Mouse (Mus musculus): Measurements from ENCODE around the gene Zfp541. TPM values are rescaled to one million over a fixed set of nuclear protein-coding genes. Genes with fewer than 3 reads are reported as not detected.

The Zfp541 gene
- polyA plus RNA-seq, 1 experiment from 2014 or later, result not detected

GRCm38 (mm10) chr7:16087587-16087986 lies 26.0 kb downstream of the Zfp541 start:
- Histone ChIP-seq H3K4me2 (ENCODE audit: low read depth, low read length) (no peak overlapping the region), H3K9ac (ENCODE audit: low read depth, low read length) (no peak overlapping the region), H3K9me3 (replicated peaks; ENCODE audit: control insufficient read depth, low read length) (no peaks in the 10 kb centered on the region), H3K27me3 (ENCODE audit: control insufficient read depth, insufficient read depth, low read depth, low read length) (no peaks in the 10 kb centered on the region), H3K36me3 (ENCODE audit: control insufficient read depth, insufficient read depth) (no peaks in the 10 kb centered on the region), H3K4me3 (ENCODE audit: low read depth, low read length) (no peak overlapping the region), H3K27ac (ENCODE audit: low read length) (no peak overlapping the region), H3K4me1 (ENCODE audit: control insufficient read depth, low read depth, low read length) (no peaks in the 10 kb centered on the region)
- ATAC-seq (ENCODE audit: low read depth), result no peak
- 60% methylated on average over 2 of the region's 2 CpGs for WGBS (ENCODE audit: insufficient replicate concordance)

GRCm38 (mm10) chr7:16094592-16094991 lies 33.0 kb downstream of the Zfp541 start:
- H3K27ac ChIP-seq (ENCODE audit: low read length), result no peak overlapping the region
- WGBS (ENCODE audit: insufficient replicate concordance), result 46% methylated on average over 3 of the region's 3 CpGs
- H3K27me3 ChIP-seq (ENCODE audit: control insufficient read depth, insufficient read depth, low read depth, low read length), result no peaks in the 10 kb centered on the region
- H3K36me3 ChIP-seq (ENCODE audit: control insufficient read depth, insufficient read depth), result no peaks in the 10 kb centered on the region
- no peak overlapping the region for H3K9ac ChIP-seq (ENCODE audit: low read depth, low read length)
- no peak overlapping the region for H3K4me3 ChIP-seq (ENCODE audit: low read depth, low read length)
- no peak for ATAC-seq (ENCODE audit: low read depth)
- no peak overlapping the region for H3K4me2 ChIP-seq (ENCODE audit: low read depth, low read length)
- no peaks in the 10 kb centered on the region for H3K9me3 ChIP-seq (replicated peaks; ENCODE audit: control insufficient read depth, low read length)
- peaks cover 8% of the 10 kb centered on the region for H3K4me1 ChIP-seq (ENCODE audit: control insufficient read depth, low read depth, low read length)

- Histone ChIP-seq H3K36me3 (ENCODE audit: control insufficient read depth, insufficient read depth) (peaks cover 17% of the 10 kb centered on the region), H3K4me1 (ENCODE audit: control insufficient read depth, low read depth, low read length) (peaks cover 26% of the 10 kb centered on the region), H3K4me2 (ENCODE audit: low read depth, low read length) (peak within 1 kb of the TSS; percentile 83), H3K9ac (ENCODE audit: low read depth, low read length) (peak within 1 kb of the TSS; percentile 99), H3K9me3 (replicated peaks; ENCODE audit: control insufficient read depth, low read length) (no peaks in the 10 kb centered on the region), H3K4me3 (ENCODE audit: low read depth, low read length) (peak within 1 kb of the TSS; percentile 99), H3K27me3 (ENCODE audit: control insufficient read depth, insufficient read depth, low read depth, low read length) (no peaks in the 10 kb centered on the region), H3K27ac (ENCODE audit: low read length) (peak within 1 kb of the TSS; percentile 91)
- WGBS (ENCODE audit: insufficient replicate concordance), result under 1% methylated on average over 68 of the region's 68 CpGs
- ATAC-seq (ENCODE audit: low read depth), result peak; percentile 95
Observed at GRCm38 (mm10) chr7:16098021-16099017, 36.7 kb downstream of the Zfp541 start, which contains the start of gene Napa. Napa (plus strand) TSS chr7:16098458.

- WGBS (ENCODE audit: insufficient replicate concordance), result 27% methylated on average over 4 of the region's 4 CpGs
- ATAC-seq (ENCODE audit: low read depth), result peak; percentile 40
Observed at GRCm38 (mm10) chr7:16099901-16100300, 38.3 kb downstream of the Zfp541 start.

GRCm38 (mm10) chr7:16101081-16101480 lies 39.5 kb downstream of the Zfp541 start:
- peak overlapping the region; percentile 67 for H3K9ac ChIP-seq (ENCODE audit: low read depth, low read length)
- peaks cover 26% of the 10 kb centered on the region for H3K4me1 ChIP-seq (ENCODE audit: control insufficient read depth, low read depth, low read length)
- 80% methylated on average over 7 of the region's 7 CpGs for WGBS (ENCODE audit: insufficient replicate concordance)
- H3K4me2 ChIP-seq (ENCODE audit: low read depth, low read length), result peak overlapping the region; percentile 83
- no peaks in the 10 kb centered on the region for H3K27me3 ChIP-seq (ENCODE audit: control insufficient read depth, insufficient read depth, low read depth, low read length)
- peak overlapping the region; percentile 99 for H3K4me3 ChIP-seq (ENCODE audit: low read depth, low read length)
- H3K9me3 ChIP-seq (replicated peaks; ENCODE audit: control insufficient read depth, low read length), result no peaks in the 10 kb centered on the region
- no peak for ATAC-seq (ENCODE audit: low read depth)
- H3K36me3 ChIP-seq (ENCODE audit: control insufficient read depth, insufficient read depth), result peaks cover 26% of the 10 kb centered on the region
- H3K27ac ChIP-seq (ENCODE audit: low read length), result peak overlapping the region; percentile 91; the same call in 1 of the 2 replicates

More at GRCm38 (mm10) chr7:16099901-16100300, 38.3 kb downstream of the Zfp541 start:
- Histone ChIP-seq H3K9ac (ENCODE audit: low read depth, low read length) (peak overlapping the region; percentile 99), H3K4me2 (ENCODE audit: low read depth, low read length) (peak overlapping the region; percentile 83), H3K36me3 (ENCODE audit: control insufficient read depth, insufficient read depth) (peaks cover 22% of the 10 kb centered on the region), H3K27me3 (ENCODE audit: control insufficient read depth, insufficient read depth, low read depth, low read length) (no peaks in the 10 kb centered on the region), H3K27ac (ENCODE audit: low read length) (peak overlapping the region; percentile 91), H3K4me1 (ENCODE audit: control insufficient read depth, low read depth, low read length) (peaks cover 26% of the 10 kb centered on the region), H3K9me3 (replicated peaks; ENCODE audit: control insufficient read depth, low read length) (no peaks in the 10 kb centered on the region), H3K4me3 (ENCODE audit: low read depth, low read length) (peak overlapping the region; percentile 99)

- H3K9me3 ChIP-seq (replicated peaks; ENCODE audit: control insufficient read depth, low read length), result no peaks in the 10 kb centered on the region
- 86% methylated on average over 15 of the region's 15 CpGs for WGBS (ENCODE audit: insufficient replicate concordance)
- H3K4me3 ChIP-seq (ENCODE audit: low read depth, low read length), result no peak overlapping the region
- H3K27ac ChIP-seq (ENCODE audit: low read length), result no peak overlapping the region
- no peak overlapping the region for H3K4me2 ChIP-seq (ENCODE audit: low read depth, low read length)
- no peaks in the 10 kb centered on the region for H3K27me3 ChIP-seq (ENCODE audit: control insufficient read depth, insufficient read depth, low read depth, low read length)
- no peak overlapping the region for H3K9ac ChIP-seq (ENCODE audit: low read depth, low read length)
- peaks cover 26% of the 10 kb centered on the region for H3K36me3 ChIP-seq (ENCODE audit: control insufficient read depth, insufficient read depth)
- peaks cover 26% of the 10 kb centered on the region for H3K4me1 ChIP-seq (ENCODE audit: control insufficient read depth, low read depth, low read length)
- ATAC-seq (ENCODE audit: low read depth), result no peak
Observed at GRCm38 (mm10) chr7:16101726-16102475, 40.3 kb downstream of the Zfp541 start.

GRCm38 (mm10) chr7:16102686-16103226 lies 41.1 kb downstream of the Zfp541 start:
- peaks cover 33% of the 10 kb centered on the region for H3K36me3 ChIP-seq (ENCODE audit: control insufficient read depth, insufficient read depth)
- no peak overlapping the region for H3K4me3 ChIP-seq (ENCODE audit: low read depth, low read length)
- no peak overlapping the region for H3K27ac ChIP-seq (ENCODE audit: low read length)
- H3K9me3 ChIP-seq (replicated peaks; ENCODE audit: control insufficient read depth, low read length), result no peaks in the 10 kb centered on the region
- H3K4me1 ChIP-seq (ENCODE audit: control insufficient read depth, low read depth, low read length), result peaks cover 24% of the 10 kb centered on the region
- H3K4me2 ChIP-seq (ENCODE audit: low read depth, low read length), result no peak overlapping the region
- no peak for ATAC-seq (ENCODE audit: low read depth)
- WGBS (ENCODE audit: insufficient replicate concordance), result 81% methylated on average over 5 of the region's 5 CpGs
- H3K9ac ChIP-seq (ENCODE audit: low read depth, low read length), result no peak overlapping the region
- no peaks in the 10 kb centered on the region for H3K27me3 ChIP-seq (ENCODE audit: control insufficient read depth, insufficient read depth, low read depth, low read length)

GRCm38 (mm10) chr7:16103760-16104159 lies 42.1 kb downstream of the Zfp541 start:
- H3K4me2 ChIP-seq (ENCODE audit: low read depth, low read length), result no peak overlapping the region
- H3K9ac ChIP-seq (ENCODE audit: low read depth, low read length), result no peak overlapping the region
- peaks cover 23% of the 10 kb centered on the region for H3K4me1 ChIP-seq (ENCODE audit: control insufficient read depth, low read depth, low read length)
- ATAC-seq (ENCODE audit: low read depth), result no peak
- no peaks in the 10 kb centered on the region for H3K27me3 ChIP-seq (ENCODE audit: control insufficient read depth, insufficient read depth, low read depth, low read length)
- no peak overlapping the region for H3K4me3 ChIP-seq (ENCODE audit: low read depth, low read length)
- 90% methylated on average over 6 of the region's 6 CpGs for WGBS (ENCODE audit: insufficient replicate concordance)
- H3K9me3 ChIP-seq (replicated peaks; ENCODE audit: control insufficient read depth, low read length), result no peaks in the 10 kb centered on the region
- H3K27ac ChIP-seq (ENCODE audit: low read length), result no peak overlapping the region
- H3K36me3 ChIP-seq (ENCODE audit: control insufficient read depth, insufficient read depth), result peaks cover 43% of the 10 kb centered on the region
